Mouse (Mus musculus) kidney, embryonic 15.5 days (tissue): ENCODE results near the gene Psmd5. TPM values are rescaled to one million over a fixed set of nuclear protein-coding genes. Genes with fewer than 3 reads are reported as not detected.

Source experiments
- ATAC-seq: fragments of 200-750 bp; cut with Nextera tagmentation; replicated peaks from 2 replicates; pipeline ENCODE4 v1.8.0; 2017; ENCODE audit warnings: moderate TSS enrichment; ENCODE audit not compliant: low FRiP score
- H3K27ac ChIP-seq: fragments of 300-500 bp; sonication (generic); 2 replicates; pipeline ENCODE4 v1.5.1; 2015; ENCODE audit warnings: mild to moderate bottlenecking, inconsistent platforms
- H3K27me3 ChIP-seq: fragments of 300-500 bp; sonication (generic); 2 replicates; pipeline ENCODE4 v1.6.1; 2015; ENCODE audit warnings: inconsistent platforms
- H3K36me3 ChIP-seq: fragments of 300-500 bp; sonication (generic); 2 replicates; pipeline ENCODE4 v1.6.1; 2015; ENCODE audit warnings: inconsistent platforms
- H3K4me1 ChIP-seq: fragments of 300-500 bp; sonication (generic); 2 replicates; pipeline ENCODE4 v1.6.1; 2015; ENCODE audit warnings: inconsistent platforms
- H3K4me2 ChIP-seq: fragments of 300-500 bp; sonication (generic); 2 replicates; pipeline ENCODE4 v1.6.1; 2015; ENCODE audit warnings: moderate library complexity, mild to moderate bottlenecking, inconsistent platforms
- H3K4me3 ChIP-seq: fragments of 300-500 bp; sonication (generic); replicated peaks from 2 replicates; pipeline ENCODE4 v1.5.1; 2015; ENCODE audit warnings: mild to moderate bottlenecking, inconsistent platforms
- H3K9ac ChIP-seq: fragments of 300-500 bp; sonication (generic); 2 replicates; pipeline ENCODE4 v1.6.1; 2015; ENCODE audit warnings: mild to moderate bottlenecking, inconsistent platforms
- H3K9me3 ChIP-seq: fragments of 300-500 bp; sonication (generic); replicated peaks from 2 replicates; pipeline ENCODE4 v1.6.1; 2016; ENCODE audit warnings: inconsistent platforms
- WGBS: fragments of 180-500 bp; shearing (Covaris S2); methylation state at CpG from one replicate; pipeline ENCODE4 v1.1.7; 2015; ENCODE audit warnings: mixed read lengths; 5-methylcytosine and 5-hydroxymethylcytosine counted together
- polyA plus RNA-seq: library from polyadenylated mRNA; unstranded; fragments of >200 nt; fragmentation: Nextera tagmentation; extraction: Ambion mirVana; gene quantifications from 2 replicates; pipeline ENCODE4 v1.2.1, GENCODE M21; 2015

The Psmd5 gene
- polyA plus RNA-seq, 1 experiment from 2014 or later, result 116 TPM

- no peak overlapping the region for H3K9ac ChIP-seq
- H3K4me2 ChIP-seq, result no peak overlapping the region
- no peaks in the 10 kb centered on the region for H3K27me3 ChIP-seq
- WGBS, result 57% methylated on average over 6 of the region's 6 CpGs
- 0 out of 2 replicates have a peak overlapping the region, but pooled peaks have one; percentile 2 for H3K27ac ChIP-seq
- H3K4me3 ChIP-seq, result no peak overlapping the region
- peaks cover 23% of the 10 kb centered on the region for H3K4me1 ChIP-seq
- H3K36me3 ChIP-seq, result peaks cover 37% of the 10 kb centered on the region
- H3K9me3 ChIP-seq, result no peaks in the 10 kb centered on the region
- no peak for ATAC-seq
Measured at GRCm38 (mm10) chr2:34906426-34906825, 31.7 kb upstream of the Psmd5 start.

GRCm38 (mm10) chr2:34904849-34905542 lies 30.2 kb upstream of the Psmd5 start:
- H3K9ac ChIP-seq, result 0 out of 2 replicates have a peak overlapping the region, but pooled peaks have one; percentile 33
- H3K4me1 ChIP-seq, result peaks cover 19% of the 10 kb centered on the region
- no peaks in the 10 kb centered on the region for H3K27me3 ChIP-seq
- H3K4me3 ChIP-seq, result peak overlapping the region; percentile 41
- H3K27ac ChIP-seq, result peak overlapping the region; percentile 66
- H3K36me3 ChIP-seq, result peaks cover 38% of the 10 kb centered on the region
- peak; percentile 95 for ATAC-seq
- peak overlapping the region; percentile 73 for H3K4me2 ChIP-seq
- no peaks in the 10 kb centered on the region for H3K9me3 ChIP-seq
- WGBS, result 1% methylated on average over 34 of the region's 34 CpGs

DNA sequence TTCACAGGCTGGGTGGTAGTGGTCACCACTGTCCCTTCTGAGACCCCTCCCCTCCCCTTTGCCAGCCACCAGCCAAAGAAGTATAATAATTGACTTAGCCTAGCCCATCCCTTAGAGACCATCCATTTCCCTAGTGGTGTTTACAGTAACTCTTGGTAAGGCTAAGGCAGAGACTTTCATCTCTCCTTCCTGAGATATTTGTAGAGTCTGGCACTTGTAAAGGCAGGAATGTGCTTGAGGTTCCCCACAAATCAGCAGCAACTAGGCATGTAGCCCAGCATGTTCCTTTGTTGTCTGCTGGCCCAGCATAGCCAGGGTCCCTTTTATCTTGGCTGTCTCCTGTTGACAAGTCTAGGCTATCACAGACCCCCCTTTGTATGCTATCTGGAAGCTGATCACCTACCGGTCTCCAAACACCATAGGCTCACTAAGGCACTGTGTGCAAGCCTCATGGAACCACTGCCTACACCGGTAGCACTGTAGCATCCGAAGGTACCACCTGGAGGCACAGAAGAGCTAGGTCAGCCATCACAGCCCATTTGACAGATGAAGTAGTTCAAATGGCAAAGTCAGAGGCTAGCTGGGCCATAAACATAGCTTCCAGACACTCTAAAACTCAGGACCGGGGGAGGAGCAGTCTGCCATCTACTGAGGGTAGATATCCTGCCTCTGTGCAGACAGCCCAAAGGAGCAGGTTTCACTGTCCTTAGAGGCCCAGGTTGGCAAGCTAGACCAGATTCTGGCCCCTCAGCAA lies 29.1 kb upstream of the Psmd5 start:
- Histone ChIP-seq H3K4me1 (peaks cover 19% of the 10 kb centered on the region), H3K4me2 (no peak overlapping the region), H3K27me3 (no peaks in the 10 kb centered on the region), H3K9ac (no peak overlapping the region), H3K9me3 (no peaks in the 10 kb centered on the region), H3K4me3 (no peak overlapping the region), H3K36me3 (peaks cover 38% of the 10 kb centered on the region), H3K27ac (no peak overlapping the region)
- 71% methylated on average over 4 of the region's 4 CpGs for WGBS
- no peak for ATAC-seq

GRCm38 (mm10) chr2:34903191-34903590 lies 28.4 kb upstream of the Psmd5 start:
- Histone ChIP-seq H3K9me3 (no peaks in the 10 kb centered on the region), H3K4me1 (peaks cover 20% of the 10 kb centered on the region), H3K27ac (no peak overlapping the region), H3K4me2 (no peak overlapping the region), H3K36me3 (peaks cover 40% of the 10 kb centered on the region), H3K9ac (no peak overlapping the region), H3K27me3 (no peaks in the 10 kb centered on the region), H3K4me3 (no peak overlapping the region)
- ATAC-seq, result no peak
- 90% methylated on average over 7 of the region's 7 CpGs for WGBS

- H3K27ac ChIP-seq, result no peak overlapping the region
- WGBS, result 84% methylated on average over 6 of the region's 6 CpGs
- H3K9ac ChIP-seq, result no peak overlapping the region
- no peak for ATAC-seq
- peaks cover 24% of the 10 kb centered on the region for H3K4me1 ChIP-seq
- H3K4me3 ChIP-seq, result no peak overlapping the region
- H3K36me3 ChIP-seq, result peaks cover 40% of the 10 kb centered on the region
- no peak overlapping the region for H3K4me2 ChIP-seq
- H3K9me3 ChIP-seq, result no peaks in the 10 kb centered on the region
- no peaks in the 10 kb centered on the region for H3K27me3 ChIP-seq
Measured at GRCm38 (mm10) chr2:34902731-34903130, 28.0 kb upstream of the Psmd5 start.

- no peak overlapping the region for H3K4me3 ChIP-seq
- H3K4me1 ChIP-seq, result peaks cover 21% of the 10 kb centered on the region
- 80% methylated on average over 4 of the region's 4 CpGs for WGBS
- no peaks in the 10 kb centered on the region for H3K27me3 ChIP-seq
- no peaks in the 10 kb centered on the region for H3K9me3 ChIP-seq
- no peak overlapping the region for H3K27ac ChIP-seq
- no peak overlapping the region for H3K9ac ChIP-seq
- ATAC-seq, result no peak
- no peak overlapping the region for H3K4me2 ChIP-seq
- peaks cover 40% of the 10 kb centered on the region for H3K36me3 ChIP-seq
Measured at GRCm38 (mm10) chr2:34901726-34902125, 27.0 kb upstream of the Psmd5 start.

GRCm38 (mm10) chr2:34900412-34900811 lies 25.6 kb upstream of the Psmd5 start:
- WGBS, result 71% methylated on average over 1 of the region's 1 CpGs
- Histone ChIP-seq H3K9ac (no peak overlapping the region; the same call in 1 of the 2 replicates), H3K36me3 (peaks cover 49% of the 10 kb centered on the region), H3K27me3 (no peaks in the 10 kb centered on the region), H3K4me3 (no peak overlapping the region), H3K9me3 (no peaks in the 10 kb centered on the region), H3K27ac (no peak overlapping the region), H3K4me2 (no peak overlapping the region), H3K4me1 (peaks cover 15% of the 10 kb centered on the region)
- ATAC-seq, result no peak

GRCm38 (mm10) chr2:34899682-34900081 lies 24.9 kb upstream of the Psmd5 start:
- H3K27me3 ChIP-seq, result no peaks in the 10 kb centered on the region
- peaks cover 56% of the 10 kb centered on the region for H3K36me3 ChIP-seq
- no peak overlapping the region for H3K9ac ChIP-seq
- no peak overlapping the region for H3K4me2 ChIP-seq
- no peak overlapping the region for H3K4me3 ChIP-seq
- 79% methylated on average over 11 of the region's 11 CpGs for WGBS
- no peak overlapping the region for H3K27ac ChIP-seq
- peaks cover 12% of the 10 kb centered on the region for H3K4me1 ChIP-seq
- no peak for ATAC-seq
- no peaks in the 10 kb centered on the region for H3K9me3 ChIP-seq

- no peaks in the 10 kb centered on the region for H3K27me3 ChIP-seq
- 0 out of 2 replicates have a peak, but pooled peaks cover 5% of the 10 kb centered on the region for H3K4me1 ChIP-seq
- WGBS, result 20% methylated on average over 10 of the region's 10 CpGs
- H3K36me3 ChIP-seq, result peaks cover 48% of the 10 kb centered on the region
- no peak overlapping the region for H3K4me2 ChIP-seq
- H3K9me3 ChIP-seq, result no peaks in the 10 kb centered on the region
- H3K4me3 ChIP-seq, result no peak overlapping the region
- peak; percentile 55 for ATAC-seq
- H3K9ac ChIP-seq, result no peak overlapping the region
- H3K27ac ChIP-seq, result no peak overlapping the region
Measured at GRCm38 (mm10) chr2:34897820-34898219, 23.1 kb upstream of the Psmd5 start.

- Histone ChIP-seq H3K4me1 (0 out of 2 replicates have a peak, but pooled peaks cover 5% of the 10 kb centered on the region), H3K4me3 (no peak overlapping the region), H3K9me3 (no peaks in the 10 kb centered on the region), H3K27me3 (no peaks in the 10 kb centered on the region), H3K4me2 (no peak overlapping the region), H3K36me3 (peaks cover 39% of the 10 kb centered on the region), H3K9ac (no peak overlapping the region), H3K27ac (no peak overlapping the region)
- WGBS, result 79% methylated on average over 17 of the region's 17 CpGs
- ATAC-seq, result no peak
Measured at GRCm38 (mm10) chr2:34896821-34897460, 22.2 kb upstream of the Psmd5 start.

- no peak for ATAC-seq
- H3K4me2 ChIP-seq, result no peak overlapping the region
- 80% methylated on average over 19 of the region's 19 CpGs for WGBS
- H3K9me3 ChIP-seq, result no peaks in the 10 kb centered on the region
- H3K4me1 ChIP-seq, result 0 out of 2 replicates have a peak, but pooled peaks cover 5% of the 10 kb centered on the region
- H3K27ac ChIP-seq, result no peak overlapping the region
- H3K27me3 ChIP-seq, result no peaks in the 10 kb centered on the region
- H3K9ac ChIP-seq, result no peak overlapping the region
- no peak overlapping the region for H3K4me3 ChIP-seq
- peaks cover 37% of the 10 kb centered on the region for H3K36me3 ChIP-seq
Measured at GRCm38 (mm10) chr2:34895503-34896113, 20.8 kb upstream of the Psmd5 start.
